18 mouse cellular contexts compared by ENCODE assay signal in the genomic region with DNA sequence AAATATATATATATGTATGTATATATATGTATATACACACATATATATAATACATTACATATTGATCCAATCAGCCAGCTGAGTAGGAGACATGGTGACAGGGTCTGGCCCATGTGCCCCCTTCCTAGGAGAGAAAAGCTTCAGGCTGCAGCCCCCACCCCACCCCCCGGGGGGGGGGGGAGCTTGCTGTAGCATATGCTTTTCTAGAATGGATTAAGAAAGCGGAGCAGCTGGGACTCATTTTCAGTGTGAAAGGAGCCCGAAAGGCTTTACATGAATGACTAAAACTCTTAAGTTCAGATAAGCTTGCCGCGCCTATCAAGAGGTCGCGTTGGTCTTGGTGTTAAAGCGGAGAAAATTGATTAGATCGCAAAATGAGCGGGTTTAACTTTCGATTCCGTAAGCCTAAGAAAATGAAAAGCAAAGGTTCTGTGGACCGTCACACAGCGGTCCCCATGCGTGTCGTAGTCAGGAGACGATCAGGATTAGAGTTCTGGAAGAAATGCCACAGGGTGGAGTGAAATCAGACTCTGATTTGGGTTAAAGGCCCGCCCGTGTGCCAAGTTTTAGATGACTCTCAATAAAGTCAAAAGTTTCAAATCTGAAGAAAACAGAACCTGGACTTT.
A peak's percentile ranks its signal among the peaks of the same experiment; 100 is the strongest.
DNase-seq lines count a peak whose midpoint lies in the region; ATAC-seq lines count a peak whose summit lies in the region.
"Had no signal": no experiment of that assay in that cellular context is flagged by ENCODE, and none has a peak within 500 bp of the region (broad histone marks: within the 10 kb centered on the region; RNA-seq: fewer than 3 reads in every experiment).

No protein-coding gene starts in this region.

- H3K9ac ChIP-seq in hindbrain, embryonic 16.5 days (ENCODE audit: low read depth, low read length) = no peak overlapping the region
- H3K9ac ChIP-seq in midbrain, embryonic 11.5 days (ENCODE audit: low read length) = no peak overlapping the region
- H3K9ac ChIP-seq in neural tube, embryonic 15.5 days (replicated peaks) = no peak overlapping the region
- H3K9ac ChIP-seq: heart, embryonic 15.5 days; limb, embryonic 15.5 days had no signal

- peak; percentile 15 for DNase-seq in hindbrain, embryonic 10.5 days (ENCODE audit: low spot score)
- DNase-seq in forelimb bud, embryonic 11.5 days (ENCODE audit: low read depth, low spot score) = peak; percentile 18
- peak; percentile 92 for DNase-seq in midbrain, embryonic 11.5 days (ENCODE audit: low spot score, missing footprints)
- no peak for DNase-seq in thymus, postnatal 36 days
- no peak for DNase-seq in left cerebral cortex, postnatal 36 days (ENCODE audit: low spot score in 2 of 2)
- no peak for DNase-seq in spleen, postnatal 36 days (ENCODE audit: low spot score in 2 of 2)
- DNase-seq: adrenal gland, postnatal 36 days; cerebellum, postnatal 25 days; layer of hippocampus, postnatal 36 days; lung, adult 2 months had no signal

- H3K27ac ChIP-seq in hindbrain, embryonic 10.5 days = no peak overlapping the region
- no peak overlapping the region for H3K27ac ChIP-seq in hindbrain, embryonic 16.5 days (ENCODE audit: low read depth, low read length)
- H3K27ac ChIP-seq in midbrain, embryonic 11.5 days (ENCODE audit: low read depth, low read length) = no peak overlapping the region
- no peak overlapping the region for H3K27ac ChIP-seq in neural tube, embryonic 15.5 days (replicated peaks)
- H3K27ac ChIP-seq: heart, embryonic 15.5 days; kidney, postnatal 0 days; limb, embryonic 15.5 days; macrophage; stomach, postnatal 0 days had no signal

- no peaks in the 10 kb centered on the region for H3K36me3 ChIP-seq in hindbrain, embryonic 10.5 days
- no peaks in the 10 kb centered on the region for H3K36me3 ChIP-seq in hindbrain, embryonic 16.5 days (ENCODE audit: control insufficient read depth, insufficient read depth, low read length)
- H3K36me3 ChIP-seq in midbrain, embryonic 11.5 days (ENCODE audit: control insufficient read depth, insufficient read depth, low read length) = no peaks in the 10 kb centered on the region
- H3K36me3 ChIP-seq in neural tube, embryonic 15.5 days = no peaks in the 10 kb centered on the region
- H3K36me3 ChIP-seq: heart, embryonic 15.5 days; limb, embryonic 15.5 days had no signal

- H3K4me1 ChIP-seq in hindbrain, embryonic 10.5 days (replicated peaks) = peaks cover 13% of the 10 kb centered on the region; the same call in 1 of the 2 replicates
- no peaks in the 10 kb centered on the region for H3K4me1 ChIP-seq in hindbrain, embryonic 16.5 days (ENCODE audit: control insufficient read depth, insufficient read depth, low read depth, low read length)
- peaks cover 2% of the 10 kb centered on the region; the same call in 1 of the 2 replicates for H3K4me1 ChIP-seq in midbrain, embryonic 11.5 days (ENCODE audit: control insufficient read depth, insufficient read depth, low read length)
- no peaks in the 10 kb centered on the region for H3K4me1 ChIP-seq in neural tube, embryonic 15.5 days
- H3K4me1 ChIP-seq: heart, embryonic 15.5 days; limb, embryonic 15.5 days had no signal

- intact Hi-C loops in left cerebral cortex, postnatal 36 days (cut with DNase I) = no loop called here

- H3K4me3 ChIP-seq in hindbrain, embryonic 10.5 days = no peak overlapping the region
- no peak overlapping the region for H3K4me3 ChIP-seq in hindbrain, embryonic 16.5 days (ENCODE audit: low read length)
- H3K4me3 ChIP-seq in midbrain, embryonic 11.5 days (ENCODE audit: low read depth, low read length) = no peak overlapping the region
- no peak overlapping the region for H3K4me3 ChIP-seq in neural tube, embryonic 15.5 days (replicated peaks)
- H3K4me3 ChIP-seq: heart, embryonic 15.5 days; limb, embryonic 15.5 days had no signal

- 70% methylated on average over 19 of the region's 19 CpGs for WGBS in hindbrain, embryonic 10.5 days
- 67% methylated on average over 19 of the region's 19 CpGs for WGBS in hindbrain, embryonic 16.5 days
- 44% methylated on average over 19 of the region's 19 CpGs for WGBS in midbrain, embryonic 11.5 days
- WGBS in neural tube, embryonic 15.5 days = 58% methylated on average over 19 of the region's 19 CpGs

- no peak overlapping the region for H3K4me2 ChIP-seq in hindbrain, embryonic 16.5 days (ENCODE audit: low read length)
- no peak overlapping the region for H3K4me2 ChIP-seq in midbrain, embryonic 11.5 days
- H3K4me2 ChIP-seq in neural tube, embryonic 15.5 days = peak overlapping the region; percentile 17; the same call in 1 of the 2 replicates
- H3K4me2 ChIP-seq: heart, embryonic 15.5 days; limb, embryonic 15.5 days had no signal

- no peak for ATAC-seq in hindbrain, embryonic 16.5 days
- ATAC-seq in midbrain, embryonic 11.5 days (ENCODE audit: low FRiP score) = peak; percentile 89
- no peak for ATAC-seq in neural tube, embryonic 15.5 days (ENCODE audit: low FRiP score)
- ATAC-seq: inflammation-experienced regulatory T-cells, adult 6 months had no signal

- H3K27me3 ChIP-seq in hindbrain, embryonic 10.5 days (ENCODE audit: insufficient read depth, poor library complexity, severe bottlenecking) = no peaks in the 10 kb centered on the region
- no peaks in the 10 kb centered on the region for H3K27me3 ChIP-seq in hindbrain, embryonic 16.5 days (replicated peaks; ENCODE audit: control insufficient read depth, insufficient read depth, low read length)
- no peaks in the 10 kb centered on the region for H3K27me3 ChIP-seq in midbrain, embryonic 11.5 days (ENCODE audit: control insufficient read depth, insufficient read depth, low read length)
- no peaks in the 10 kb centered on the region for H3K27me3 ChIP-seq in neural tube, embryonic 15.5 days (replicated peaks)
- H3K27me3 ChIP-seq: heart, embryonic 15.5 days; limb, embryonic 15.5 days had no signal

- H3K9me3 ChIP-seq in hindbrain, embryonic 10.5 days = no peaks in the 10 kb centered on the region
- no peaks in the 10 kb centered on the region for H3K9me3 ChIP-seq in hindbrain, embryonic 16.5 days (ENCODE audit: control insufficient read depth, low read length)
- no peaks in the 10 kb centered on the region for H3K9me3 ChIP-seq in midbrain, embryonic 11.5 days (ENCODE audit: control insufficient read depth, low read length)
- H3K9me3 ChIP-seq in neural tube, embryonic 15.5 days (replicated peaks) = no peaks in the 10 kb centered on the region
- H3K9me3 ChIP-seq: heart, embryonic 15.5 days; limb, embryonic 15.5 days had no signal

Comparison
In these comparisons a context has a peak if more than half of its experiments do, and no peak if none do; other contexts are left out.
1. DNase-seq: peak in hindbrain, embryonic 10.5 days (single experiment), forelimb bud, embryonic 11.5 days (single experiment) and midbrain, embryonic 11.5 days (single experiment); none in thymus, postnatal 36 days (0 of 2), left cerebral cortex, postnatal 36 days (0 of 2) and spleen, postnatal 36 days (0 of 2).